Mouse (Mus musculus) embryonic fibroblast, embryonic 13.5 days (primary cell): Measurements from ENCODE around the gene Pcbp4.

Source experiments
- CTCF ChIP-seq: IDR thresholded peaks from 2 replicates; pipeline ENCODE4 v1.5.1; 2011; ENCODE audit warnings: mild to moderate bottlenecking, control low read depth, low read length, moderate library complexity, borderline replicate concordance; ENCODE audit not compliant: insufficient read depth
- POLR2A ChIP-seq: IDR thresholded peaks from 2 replicates; pipeline ENCODE4 v1.6.1; 2011; ENCODE audit warnings: low read depth, mild to moderate bottlenecking, control low read depth, low read length, moderate library complexity

DNA sequence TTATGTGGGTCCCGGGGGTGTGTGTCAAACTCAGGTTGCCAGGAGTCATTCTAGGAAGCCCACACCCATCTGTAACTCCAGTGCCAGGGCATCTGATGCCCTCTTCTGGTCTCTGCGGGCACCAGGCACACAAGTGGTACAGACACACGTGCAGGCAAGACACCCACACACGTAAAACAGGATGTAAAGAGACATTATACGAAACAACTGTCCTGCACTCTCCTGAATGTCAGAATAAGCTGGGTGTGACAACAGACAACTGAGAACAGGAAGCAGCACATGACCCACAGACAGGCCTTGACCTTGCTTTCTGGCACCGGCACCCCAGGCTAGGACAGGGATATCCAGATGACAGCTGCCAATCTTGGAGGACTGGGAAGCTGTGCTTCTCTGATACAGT is 16.2 kb downstream of the Pcbp4 start:
- TF ChIP-seq POLR2A, result peak; percentile 51; the same call in 1 of the 2 replicates
- TF ChIP-seq CTCF, result peak; percentile 30; the same call in 1 of the 2 replicates
